Mouse (Mus musculus) midbrain, embryonic 13.5 days (tissue): Measurements from ENCODE around the gene Cmtm6. TPM values are rescaled to one million over a fixed set of nuclear protein-coding genes. Genes with fewer than 3 reads are reported as not detected.

Experiments used
- ATAC-seq: fragments of 200-750 bp; cut with Nextera tagmentation; 2 replicates; pipeline ENCODE4 v1.8.0; 2017; ENCODE audit warnings: mild to moderate bottlenecking, moderate TSS enrichment, moderate library complexity
- H3K27ac ChIP-seq: fragments of 300-500 bp; sonication (generic); 2 replicates; pipeline ENCODE4 v1.5.1; 2015; ENCODE audit warnings: inconsistent platforms, mild to moderate bottlenecking, moderate library complexity
- H3K27me3 ChIP-seq: fragments of 300-500 bp; sonication (generic); 2 replicates; pipeline ENCODE4 v1.6.1; 2015; ENCODE audit warnings: mild to moderate bottlenecking, inconsistent platforms
- H3K36me3 ChIP-seq: fragments of 300-500 bp; sonication (generic); 2 replicates; pipeline ENCODE4 v1.6.1; 2015; ENCODE audit warnings: mild to moderate bottlenecking, inconsistent platforms
- H3K4me1 ChIP-seq: fragments of 300-500 bp; sonication (generic); replicated peaks from 2 replicates; pipeline ENCODE4 v1.6.1; 2015; ENCODE audit warnings: inconsistent platforms
- H3K4me2 ChIP-seq: fragments of 300-500 bp; sonication (generic); replicated peaks from 2 replicates; pipeline ENCODE4 v1.6.1; 2015; ENCODE audit warnings: moderate library complexity, mild to moderate bottlenecking, inconsistent platforms
- H3K4me3 ChIP-seq: fragments of 300-500 bp; sonication (generic); replicated peaks from 2 replicates; pipeline ENCODE4 v1.5.1; 2015; ENCODE audit warnings: mild to moderate bottlenecking, inconsistent platforms
- H3K9ac ChIP-seq: fragments of 300-500 bp; sonication (generic); replicated peaks from 2 replicates; pipeline ENCODE4 v1.6.1; 2015; ENCODE audit warnings: mild to moderate bottlenecking, inconsistent platforms
- H3K9me3 ChIP-seq: fragments of 300-500 bp; sonication (generic); 2 replicates; pipeline ENCODE4 v1.6.1; 2016; ENCODE audit warnings: mild to moderate bottlenecking, inconsistent platforms
- WGBS: fragments of 180-500 bp; shearing (Covaris S2); methylation state at CpG from one replicate; pipeline ENCODE4 v1.1.7; 2015; 5-methylcytosine and 5-hydroxymethylcytosine counted together
- polyA plus RNA-seq: library from polyadenylated mRNA; unstranded; fragments of >200 nt; fragmentation: Nextera tagmentation; extraction: Ambion mirVana; gene quantifications from 2 replicates; pipeline ENCODE4 v1.2.1, GENCODE M21; 2015

Gene Cmtm6
- polyA plus RNA-seq, 1 experiment from 2014 or later: 19.0 TPM

GRCm38 (mm10) chr9:114733238-114733637 lies 2.3 kb downstream of the Cmtm6 start:
- H3K4me2 ChIP-seq: no peak overlapping the region
- no peak overlapping the region for H3K9ac ChIP-seq
- peaks cover 9% of the 10 kb centered on the region; the same call in 1 of the 2 replicates for H3K36me3 ChIP-seq
- 82% methylated on average over 2 of the region's 2 CpGs for WGBS
- ATAC-seq: no peak
- H3K27me3 ChIP-seq: no peaks in the 10 kb centered on the region
- H3K9me3 ChIP-seq: no peaks in the 10 kb centered on the region
- H3K4me3 ChIP-seq: no peak overlapping the region
- no peak overlapping the region for H3K27ac ChIP-seq
- peaks cover 22% of the 10 kb centered on the region for H3K4me1 ChIP-seq

- H3K27me3 ChIP-seq: no peaks in the 10 kb centered on the region
- ATAC-seq: no peak
- no peak overlapping the region for H3K4me3 ChIP-seq
- H3K36me3 ChIP-seq: peaks cover 12% of the 10 kb centered on the region
- no peak overlapping the region for H3K4me2 ChIP-seq
- peaks cover 22% of the 10 kb centered on the region for H3K4me1 ChIP-seq
- H3K9ac ChIP-seq: no peak overlapping the region
- WGBS: 89% methylated on average over 11 of the region's 11 CpGs
- H3K27ac ChIP-seq: no peak overlapping the region
- no peaks in the 10 kb centered on the region for H3K9me3 ChIP-seq
Measured at GRCm38 (mm10) chr9:114736442-114736841, 5.5 kb downstream of the Cmtm6 start.

- ATAC-seq: no peak
- Histone ChIP-seq H3K27me3 (no peaks in the 10 kb centered on the region), H3K9ac (no peak overlapping the region), H3K9me3 (no peaks in the 10 kb centered on the region), H3K27ac (no peak overlapping the region), H3K4me1 (no peaks in the 10 kb centered on the region), H3K4me3 (no peak overlapping the region), H3K4me2 (no peak overlapping the region), H3K36me3 (peaks cover 12% of the 10 kb centered on the region)
- WGBS: 98% methylated on average over 9 of the region's 9 CpGs
Measured at GRCm38 (mm10) chr9:114740336-114740735, 9.4 kb downstream of the Cmtm6 start.

- ATAC-seq: no peak
- Histone ChIP-seq H3K4me1 (no peaks in the 10 kb centered on the region), H3K36me3 (peaks cover 22% of the 10 kb centered on the region), H3K4me3 (no peak overlapping the region), H3K4me2 (no peak overlapping the region), H3K9ac (no peak overlapping the region), H3K27ac (no peak overlapping the region), H3K27me3 (no peaks in the 10 kb centered on the region), H3K9me3 (no peaks in the 10 kb centered on the region)
- WGBS: 92% methylated on average over 2 of the region's 2 CpGs
Measured at GRCm38 (mm10) chr9:114742731-114743130, 11.8 kb downstream of the Cmtm6 start.

GRCm38 (mm10) chr9:114745163-114745562 lies 14.2 kb downstream of the Cmtm6 start:
- ATAC-seq: no peak
- no peaks in the 10 kb centered on the region for H3K27me3 ChIP-seq
- WGBS: 81% methylated on average over 4 of the region's 4 CpGs
- no peaks in the 10 kb centered on the region for H3K9me3 ChIP-seq
- no peak overlapping the region for H3K4me3 ChIP-seq
- no peak overlapping the region for H3K4me2 ChIP-seq
- H3K4me1 ChIP-seq: no peaks in the 10 kb centered on the region
- H3K9ac ChIP-seq: no peak overlapping the region
- peaks cover 30% of the 10 kb centered on the region for H3K36me3 ChIP-seq
- H3K27ac ChIP-seq: no peak overlapping the region

- no peak for ATAC-seq
- Histone ChIP-seq H3K36me3 (peaks cover 28% of the 10 kb centered on the region), H3K9ac (no peak overlapping the region), H3K27me3 (no peaks in the 10 kb centered on the region), H3K4me2 (no peak overlapping the region), H3K27ac (no peak overlapping the region), H3K9me3 (no peaks in the 10 kb centered on the region), H3K4me1 (no peaks in the 10 kb centered on the region), H3K4me3 (no peak overlapping the region)
- WGBS: 83% methylated on average over 4 of the region's 4 CpGs
Measured at GRCm38 (mm10) chr9:114745654-114746053, 14.7 kb downstream of the Cmtm6 start.

- WGBS: 89% methylated on average over 10 of the region's 10 CpGs
- Histone ChIP-seq H3K4me1 (no peaks in the 10 kb centered on the region), H3K4me2 (no peak overlapping the region), H3K4me3 (no peak overlapping the region), H3K27ac (no peak overlapping the region), H3K9ac (no peak overlapping the region), H3K36me3 (peaks cover 28% of the 10 kb centered on the region), H3K9me3 (no peaks in the 10 kb centered on the region), H3K27me3 (no peaks in the 10 kb centered on the region)
- ATAC-seq: no peak
Measured at GRCm38 (mm10) chr9:114747012-114747411, 16.1 kb downstream of the Cmtm6 start.

GRCm38 (mm10) chr9:114747466-114747865 lies 16.6 kb downstream of the Cmtm6 start:
- ATAC-seq: no peak
- no peak overlapping the region for H3K9ac ChIP-seq
- H3K4me3 ChIP-seq: no peak overlapping the region
- no peak overlapping the region for H3K4me2 ChIP-seq
- WGBS: 89% methylated on average over 12 of the region's 12 CpGs
- no peaks in the 10 kb centered on the region for H3K9me3 ChIP-seq
- no peak overlapping the region for H3K27ac ChIP-seq
- H3K4me1 ChIP-seq: peaks cover 4% of the 10 kb centered on the region
- H3K27me3 ChIP-seq: no peaks in the 10 kb centered on the region
- H3K36me3 ChIP-seq: peaks cover 28% of the 10 kb centered on the region

- no peak overlapping the region for H3K9ac ChIP-seq
- no peak overlapping the region for H3K4me2 ChIP-seq
- no peaks in the 10 kb centered on the region for H3K9me3 ChIP-seq
- 89% methylated on average over 3 of the region's 3 CpGs for WGBS
- H3K4me3 ChIP-seq: no peak overlapping the region
- peaks cover 14% of the 10 kb centered on the region for H3K4me1 ChIP-seq
- no peak overlapping the region for H3K27ac ChIP-seq
- no peak for ATAC-seq
- H3K36me3 ChIP-seq: peaks cover 23% of the 10 kb centered on the region
- H3K27me3 ChIP-seq: no peaks in the 10 kb centered on the region
Measured at GRCm38 (mm10) chr9:114751582-114751981, 20.7 kb downstream of the Cmtm6 start.

GRCm38 (mm10) chr9:114752311-114752710 lies 21.4 kb downstream of the Cmtm6 start:
- Histone ChIP-seq H3K9ac (peak overlapping the region; percentile 60; the same call in 1 of the 2 replicates), H3K4me3 (no peak overlapping the region), H3K9me3 (no peaks in the 10 kb centered on the region), H3K27me3 (no peaks in the 10 kb centered on the region), H3K27ac (no peak overlapping the region), H3K4me1 (peaks cover 14% of the 10 kb centered on the region), H3K36me3 (peaks cover 16% of the 10 kb centered on the region), H3K4me2 (peak overlapping the region; percentile 76)
- WGBS: 73% methylated on average over 9 of the region's 9 CpGs
- peak; percentile 13; the same call in 1 of the 2 replicates for ATAC-seq

- WGBS: 6% methylated on average over 36 of the region's 36 CpGs
- H3K9ac ChIP-seq: peak overlapping the region; percentile 60
- H3K27me3 ChIP-seq: no peaks in the 10 kb centered on the region
- peaks cover 9% of the 10 kb centered on the region for H3K36me3 ChIP-seq
- peaks cover 14% of the 10 kb centered on the region for H3K4me1 ChIP-seq
- H3K27ac ChIP-seq: peak overlapping the region; percentile 61
- peak overlapping the region; percentile 47 for H3K4me3 ChIP-seq
- peak overlapping the region; percentile 76 for H3K4me2 ChIP-seq
- no peaks in the 10 kb centered on the region for H3K9me3 ChIP-seq
- ATAC-seq: peak; percentile 90
Measured at GRCm38 (mm10) chr9:114752863-114753484, 22.1 kb downstream of the Cmtm6 start.

GRCm38 (mm10) chr9:114758272-114758671 lies 27.4 kb downstream of the Cmtm6 start:
- ATAC-seq: no peak
- no peak overlapping the region for H3K4me3 ChIP-seq
- no peak overlapping the region for H3K27ac ChIP-seq
- WGBS: 85% methylated on average over 7 of the region's 7 CpGs
- no peaks in the 10 kb centered on the region for H3K27me3 ChIP-seq
- H3K9ac ChIP-seq: no peak overlapping the region
- H3K4me1 ChIP-seq: peaks cover 1% of the 10 kb centered on the region; the same call in 1 of the 2 replicates
- peaks cover 2% of the 10 kb centered on the region; the same call in 1 of the 2 replicates for H3K36me3 ChIP-seq
- H3K9me3 ChIP-seq: no peaks in the 10 kb centered on the region
- H3K4me2 ChIP-seq: no peak overlapping the region

- Histone ChIP-seq H3K36me3 (peaks cover 2% of the 10 kb centered on the region; the same call in 1 of the 2 replicates), H3K27ac (no peak overlapping the region), H3K27me3 (no peaks in the 10 kb centered on the region), H3K4me2 (no peak overlapping the region), H3K9ac (no peak overlapping the region), H3K9me3 (no peaks in the 10 kb centered on the region), H3K4me1 (no peaks in the 10 kb centered on the region), H3K4me3 (no peak overlapping the region)
- 92% methylated on average over 5 of the region's 5 CpGs for WGBS
- no peak for ATAC-seq
Measured at GRCm38 (mm10) chr9:114758801-114759200, 27.9 kb downstream of the Cmtm6 start.
